Mouse (Mus musculus): Measurements from ENCODE around the gene Ms4a3. TPM values are rescaled to one million over a fixed set of nuclear protein-coding genes. Genes with fewer than 3 reads are reported as not detected.

Gene Ms4a3
- total RNA-seq, 1 experiment: not detected

DNA sequence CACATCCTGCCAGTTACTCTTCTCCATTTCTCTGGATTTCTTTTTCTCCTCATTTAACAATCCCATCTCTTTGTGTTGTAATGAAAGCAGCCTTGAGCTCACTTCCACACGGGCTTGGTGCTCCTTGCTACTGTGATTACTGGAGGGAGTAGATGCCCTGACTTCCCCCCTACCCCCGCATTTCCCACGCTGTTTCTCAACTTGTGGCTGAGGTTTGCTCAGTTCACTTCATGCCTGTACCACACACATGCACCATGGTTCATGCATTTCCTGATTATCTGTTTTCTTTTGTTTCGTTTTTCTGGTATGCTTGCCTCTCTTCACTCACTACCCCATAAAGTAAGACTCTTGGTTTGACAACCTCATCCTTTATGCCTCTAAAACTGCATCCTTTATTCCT is 51.4 kb downstream of the Ms4a3 start:
- no peak for DNase-seq (ENCODE audit: low read depth, low spot score)
- Histone ChIP-seq H3K4me3 (ENCODE audit: insufficient read depth in 1 of 2, low read depth in 1 of 2, low read length in 2 of 2, poor library complexity in 1 of 2, severe bottlenecking in 1 of 2) (no peak overlapping the region), H3K9me3 (ENCODE audit: control insufficient read depth, insufficient read depth, low read depth, low read length) (no peaks in the 10 kb centered on the region), H3K27ac (ENCODE audit: insufficient read depth, low read depth, low read length, poor library complexity, severe bottlenecking) (no peak overlapping the region), H3K9ac (ENCODE audit: insufficient read depth, low read depth, low read length, poor library complexity, severe bottlenecking) (no peak overlapping the region), H3K4me1 (ENCODE audit: control insufficient read depth in 2 of 2, insufficient read depth in 2 of 2, low read length in 2 of 2, poor library complexity in 1 of 2) (no peaks in the 10 kb centered on the region), H3K36me3 (ENCODE audit: control insufficient read depth, insufficient read depth, low read length, poor library complexity, severe bottlenecking) (no peaks in the 10 kb centered on the region)
- in situ Hi-C loops (cut with MboI; ENCODE audit: low sequenced_read_pairs in 2 of 2, unreplicated experiment in 2 of 2): no loop called here
- no peak for TF ChIP-seq CHD2 (IDR thresholded peaks at IDR 0.05; ENCODE audit: low read depth, low read length)

Other genes with a start within 250 kb of the Ms4a3 start
- not detected in 2 replicates for gene Ms4a4c, start 236.1 kb downstream of the Ms4a3 start, total RNA-seq (2012; rRNA removed)
- gene Ms4a4b, start 197.3 kb downstream of the Ms4a3 start, total RNA-seq (2012; rRNA removed): not detected in 2 replicates
- not detected in 2 replicates for gene Ms4a6c, start 171.5 kb downstream of the Ms4a3 start, total RNA-seq (2012; rRNA removed)
- not detected in 2 replicates for gene Gm8369, start 154.9 kb downstream of the Ms4a3 start, total RNA-seq (2012; rRNA removed)
- not detected in 2 replicates for gene Ms4a6b, start 124.3 kb downstream of the Ms4a3 start, total RNA-seq (2012; rRNA removed)
- 0.58 and 1.8 TPM in 2 replicates for gene Ms4a4d, start 104.0 kb downstream of the Ms4a3 start, total RNA-seq (2012; rRNA removed)
- gene Ms4a6d, start 36.0 kb downstream of the Ms4a3 start, total RNA-seq (2012; rRNA removed): 2.3 and 4.0 TPM in 2 replicates
- gene Ms4a2, start 17.1 kb downstream of the Ms4a3 start, total RNA-seq (2012; rRNA removed): not detected in 2 replicates
- gene Oosp2, start 19.7 kb upstream of the Ms4a3 start, total RNA-seq (2012; rRNA removed): not detected in 2 replicates
- gene Oosp1, start 50.3 kb upstream of the Ms4a3 start, total RNA-seq (2012; rRNA removed): not detected in 2 replicates
- gene Oosp3, start 56.2 kb upstream of the Ms4a3 start, total RNA-seq (2012; rRNA removed): not detected in 2 replicates
- gene Gif, start 106.7 kb upstream of the Ms4a3 start, total RNA-seq (2012; rRNA removed): not detected in 2 replicates
- gene Mrpl16, start 129.5 kb upstream of the Ms4a3 start, total RNA-seq (2012; rRNA removed): 31.9 and 36.0 TPM in 2 replicates
- gene Stx3, start 178.6 kb upstream of the Ms4a3 start, total RNA-seq (2012; rRNA removed): 21.6 and 34.3 TPM in 2 replicates
- not detected in 2 replicates for gene Olfr1417, start 198.4 kb upstream of the Ms4a3 start, total RNA-seq (2012; rRNA removed)
- not detected in 2 replicates for gene Olfr1418, start 220.2 kb upstream of the Ms4a3 start, total RNA-seq (2012; rRNA removed)
- not detected in 2 replicates for gene Olfr1419, start 234.3 kb upstream of the Ms4a3 start, total RNA-seq (2012; rRNA removed)
- not detected in 2 replicates for gene Olfr1420, start 245.7 kb upstream of the Ms4a3 start, total RNA-seq (2012; rRNA removed)

Data from ES-E14 (cell line).